Mouse (Mus musculus): ENCODE data around the gene Jaml. TPM values are rescaled to one million over a fixed set of nuclear protein-coding genes. Genes with fewer than 3 reads are reported as not detected.

Gene Jaml
- polyA plus RNA-seq, 1 experiment from 2014 or later = 0.60 TPM

- H3K4me1 ChIP-seq (replicated peaks; ENCODE audit: control insufficient read depth, insufficient read depth, low read length) = no peaks in the 10 kb centered on the region
- no peaks in the 10 kb centered on the region for H3K36me3 ChIP-seq (ENCODE audit: control insufficient read depth, insufficient read depth, low read length)
- H3K27me3 ChIP-seq (ENCODE audit: control insufficient read depth, insufficient read depth, low read depth, low read length) = no peaks in the 10 kb centered on the region
- no peaks in the 10 kb centered on the region for H3K9me3 ChIP-seq (ENCODE audit: control insufficient read depth, low read length)
- H3K27ac ChIP-seq (ENCODE audit: low read length) = no peak overlapping the region
- no peak overlapping the region for H3K4me2 ChIP-seq (ENCODE audit: low read depth, low read length)
- 50% methylated on average over 3 of the region's 3 CpGs for WGBS
- H3K9ac ChIP-seq (ENCODE audit: low read length) = no peak overlapping the region
- H3K4me3 ChIP-seq (ENCODE audit: low read length) = no peak overlapping the region
- no peak for ATAC-seq (ENCODE audit: low read depth)
Observed at GRCm38 (mm10) chr9:45062677-45063076, 16.3 kb upstream of the Jaml start.

- H3K9me3 ChIP-seq (ENCODE audit: control insufficient read depth, low read length) = no peaks in the 10 kb centered on the region
- no peak overlapping the region for H3K4me3 ChIP-seq (ENCODE audit: low read length)
- no peaks in the 10 kb centered on the region for H3K36me3 ChIP-seq (ENCODE audit: control insufficient read depth, insufficient read depth, low read length)
- H3K4me1 ChIP-seq (replicated peaks; ENCODE audit: control insufficient read depth, insufficient read depth, low read length) = no peaks in the 10 kb centered on the region
- no peaks in the 10 kb centered on the region for H3K27me3 ChIP-seq (ENCODE audit: control insufficient read depth, insufficient read depth, low read depth, low read length)
- H3K9ac ChIP-seq (ENCODE audit: low read length) = no peak overlapping the region
- no peak overlapping the region for H3K27ac ChIP-seq (ENCODE audit: low read length)
- ATAC-seq (ENCODE audit: low read depth) = no peak
- no peak overlapping the region for H3K4me2 ChIP-seq (ENCODE audit: low read depth, low read length)
- 77% methylated on average over 6 of the region's 6 CpGs for WGBS
Observed at GRCm38 (mm10) chr9:45064421-45064820, 14.6 kb upstream of the Jaml start.

DNA sequence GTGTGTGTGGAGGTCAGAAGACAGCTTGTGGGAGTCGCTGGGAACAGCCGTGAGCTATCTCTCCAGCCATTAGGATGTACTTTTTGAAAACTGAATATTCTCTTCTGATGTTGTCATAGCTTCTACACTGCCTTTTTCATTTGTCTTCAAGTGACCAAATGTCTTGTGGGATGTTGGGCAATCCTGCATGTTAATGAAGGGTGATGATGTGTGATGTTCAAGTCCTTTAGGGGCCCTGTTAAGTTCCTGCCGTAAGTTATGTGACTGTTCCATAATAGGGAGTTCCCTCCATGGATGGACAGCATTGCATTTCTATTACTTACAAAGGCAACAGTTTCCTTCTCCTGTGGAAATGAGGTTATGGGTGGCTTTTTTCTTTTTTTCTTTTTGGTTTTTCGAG is 12.2 kb upstream of the Jaml start:
- Histone ChIP-seq H3K4me2 (ENCODE audit: low read depth, low read length) (no peak overlapping the region), H3K4me1 (replicated peaks; ENCODE audit: control insufficient read depth, insufficient read depth, low read length) (no peaks in the 10 kb centered on the region), H3K36me3 (ENCODE audit: control insufficient read depth, insufficient read depth, low read length) (no peaks in the 10 kb centered on the region), H3K9me3 (ENCODE audit: control insufficient read depth, low read length) (no peaks in the 10 kb centered on the region), H3K27me3 (ENCODE audit: control insufficient read depth, insufficient read depth, low read depth, low read length) (no peaks in the 10 kb centered on the region), H3K27ac (ENCODE audit: low read length) (no peak overlapping the region), H3K9ac (ENCODE audit: low read length) (no peak overlapping the region), H3K4me3 (ENCODE audit: low read length) (no peak overlapping the region)
- 72% methylated on average over 4 of the region's 4 CpGs for WGBS
- no peak for ATAC-seq (ENCODE audit: low read depth)

- no peak overlapping the region for H3K27ac ChIP-seq (ENCODE audit: low read length)
- no peaks in the 10 kb centered on the region for H3K9me3 ChIP-seq (ENCODE audit: control insufficient read depth, low read length)
- H3K4me1 ChIP-seq (replicated peaks; ENCODE audit: control insufficient read depth, insufficient read depth, low read length) = no peaks in the 10 kb centered on the region
- WGBS = 51% methylated on average over 3 of the region's 3 CpGs
- H3K36me3 ChIP-seq (ENCODE audit: control insufficient read depth, insufficient read depth, low read length) = no peaks in the 10 kb centered on the region
- no peak overlapping the region for H3K9ac ChIP-seq (ENCODE audit: low read length)
- no peak overlapping the region for H3K4me2 ChIP-seq (ENCODE audit: low read depth, low read length)
- H3K27me3 ChIP-seq (ENCODE audit: control insufficient read depth, insufficient read depth, low read depth, low read length) = no peaks in the 10 kb centered on the region
- no peak for ATAC-seq (ENCODE audit: low read depth)
- H3K4me3 ChIP-seq (ENCODE audit: low read length) = no peak overlapping the region
Observed at GRCm38 (mm10) chr9:45071800-45072199, 7.2 kb upstream of the Jaml start.

DNA sequence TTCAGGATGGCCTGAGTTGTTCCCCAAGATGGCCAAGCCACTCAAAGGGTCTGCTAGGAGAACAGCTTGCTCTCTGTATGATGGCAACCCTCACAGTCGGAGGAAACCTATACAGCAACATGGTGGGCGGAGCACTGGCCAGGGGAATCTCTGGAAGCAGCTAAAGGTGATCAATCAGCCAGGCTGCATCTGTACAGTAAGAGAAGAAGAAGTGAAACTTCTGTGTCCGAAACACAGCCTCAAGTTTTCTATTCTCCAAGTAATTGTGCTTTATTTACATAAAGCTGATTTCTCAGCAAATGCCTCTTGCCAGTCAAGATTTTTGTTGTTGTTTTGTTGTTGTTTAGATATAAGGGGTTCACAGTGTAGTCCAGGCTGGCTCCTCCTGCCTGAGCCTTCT is 1.1 kb upstream of the Jaml start:
- H3K4me1 ChIP-seq (replicated peaks; ENCODE audit: control insufficient read depth, insufficient read depth, low read length) = no peaks in the 10 kb centered on the region
- WGBS = 49% methylated on average over 3 of the region's 3 CpGs
- no peaks in the 10 kb centered on the region for H3K36me3 ChIP-seq (ENCODE audit: control insufficient read depth, insufficient read depth, low read length)
- no peaks in the 10 kb centered on the region for H3K9me3 ChIP-seq (ENCODE audit: control insufficient read depth, low read length)
- H3K27me3 ChIP-seq (ENCODE audit: control insufficient read depth, insufficient read depth, low read depth, low read length) = no peaks in the 10 kb centered on the region
- no peak overlapping the region for H3K4me2 ChIP-seq (ENCODE audit: low read depth, low read length)
- ATAC-seq (ENCODE audit: low read depth) = no peak
- no peak overlapping the region for H3K4me3 ChIP-seq (ENCODE audit: low read length)
- H3K27ac ChIP-seq (ENCODE audit: low read length) = no peak overlapping the region
- H3K9ac ChIP-seq (ENCODE audit: low read length) = no peak overlapping the region

DNA sequence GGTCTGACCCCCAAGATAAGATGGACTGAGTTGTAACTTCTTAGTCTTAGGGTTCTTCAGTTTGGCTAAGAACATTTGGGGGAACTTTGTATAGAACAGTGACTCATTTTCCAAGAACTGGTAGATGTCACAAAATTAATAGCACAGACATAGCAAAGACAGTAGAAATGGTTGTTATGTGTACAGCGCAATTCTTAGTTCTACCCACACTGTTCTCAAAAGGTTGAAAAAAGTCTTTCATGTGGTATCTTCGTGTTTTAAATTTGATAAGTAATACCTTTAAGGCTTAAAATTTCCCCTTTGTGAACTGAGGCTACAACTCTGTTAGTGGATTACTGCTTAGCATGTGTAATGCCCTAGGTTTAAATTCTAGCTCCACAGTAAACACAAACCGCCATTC is 4.1 kb downstream of the Jaml start:
- no peaks in the 10 kb centered on the region for H3K9me3 ChIP-seq (ENCODE audit: control insufficient read depth, low read length)
- no peak overlapping the region for H3K9ac ChIP-seq (ENCODE audit: low read length)
- H3K4me2 ChIP-seq (ENCODE audit: low read depth, low read length) = no peak overlapping the region
- no peak overlapping the region for H3K27ac ChIP-seq (ENCODE audit: low read length)
- no peaks in the 10 kb centered on the region for H3K27me3 ChIP-seq (ENCODE audit: control insufficient read depth, insufficient read depth, low read depth, low read length)
- H3K4me3 ChIP-seq (ENCODE audit: low read length) = no peak overlapping the region
- no peak for ATAC-seq (ENCODE audit: low read depth)
- WGBS = 77% methylated on average over 3 of the region's 3 CpGs
- H3K36me3 ChIP-seq (ENCODE audit: control insufficient read depth, insufficient read depth, low read length) = no peaks in the 10 kb centered on the region
- H3K4me1 ChIP-seq (replicated peaks; ENCODE audit: control insufficient read depth, insufficient read depth, low read length) = no peaks in the 10 kb centered on the region

GRCm38 (mm10) chr9:45084556-45084955 is 5.6 kb downstream of the Jaml start:
- no peaks in the 10 kb centered on the region for H3K36me3 ChIP-seq (ENCODE audit: control insufficient read depth, insufficient read depth, low read length)
- H3K9ac ChIP-seq (ENCODE audit: low read length) = no peak overlapping the region
- H3K27me3 ChIP-seq (ENCODE audit: control insufficient read depth, insufficient read depth, low read depth, low read length) = no peaks in the 10 kb centered on the region
- no peak overlapping the region for H3K27ac ChIP-seq (ENCODE audit: low read length)
- H3K4me3 ChIP-seq (ENCODE audit: low read length) = no peak overlapping the region
- no peaks in the 10 kb centered on the region for H3K4me1 ChIP-seq (replicated peaks; ENCODE audit: control insufficient read depth, insufficient read depth, low read length)
- WGBS = 49% methylated on average over 5 of the region's 5 CpGs
- H3K4me2 ChIP-seq (ENCODE audit: low read depth, low read length) = no peak overlapping the region
- no peak for ATAC-seq (ENCODE audit: low read depth)
- H3K9me3 ChIP-seq (ENCODE audit: control insufficient read depth, low read length) = no peaks in the 10 kb centered on the region

DNA sequence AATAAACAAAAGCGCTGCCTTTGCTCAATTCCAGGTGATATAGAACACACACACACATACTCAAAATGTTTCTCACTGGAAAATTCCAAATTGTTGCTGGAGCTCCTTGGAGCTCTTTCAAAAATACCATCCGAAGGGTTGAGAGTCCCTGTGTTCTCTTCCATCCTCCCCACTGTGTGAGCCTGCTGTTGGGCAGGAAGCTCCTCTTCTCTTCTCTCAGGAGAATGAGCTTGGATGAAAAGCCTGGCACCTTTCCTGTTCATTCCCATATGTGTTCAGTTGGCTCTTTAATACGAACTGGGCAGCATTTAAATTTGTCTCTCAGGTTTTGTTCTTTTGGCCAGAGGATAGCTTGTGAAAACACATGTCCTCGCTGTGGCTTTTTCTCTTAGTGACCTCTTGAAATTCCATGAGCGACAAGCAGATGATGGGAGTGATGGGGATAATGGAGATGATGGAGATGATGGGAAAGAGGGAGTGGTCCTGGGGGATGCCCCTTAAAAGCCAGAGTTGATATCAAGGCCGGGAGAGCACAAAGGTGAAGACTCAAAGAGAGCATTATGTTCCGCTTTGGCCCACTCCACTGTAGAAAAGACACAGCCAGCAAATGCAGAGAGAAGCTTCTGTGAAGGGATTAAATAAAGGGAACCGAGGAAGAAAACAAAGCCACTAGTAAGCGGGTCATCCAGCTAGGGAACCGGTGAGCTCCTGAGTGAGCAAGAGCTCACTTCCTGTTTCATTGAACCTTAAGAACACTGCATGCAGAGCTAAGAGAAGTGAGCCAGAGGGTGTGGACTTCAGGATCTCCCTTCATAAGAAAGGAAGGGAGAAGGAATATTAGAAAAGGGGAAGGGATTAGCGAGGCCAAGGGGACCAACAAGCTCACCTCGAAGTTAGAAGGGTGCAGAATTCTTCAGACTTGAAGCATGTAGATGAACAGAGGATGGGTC is 7.0 kb downstream of the Jaml start:
- H3K4me2 ChIP-seq (ENCODE audit: low read depth, low read length) = no peak overlapping the region
- ATAC-seq (ENCODE audit: low read depth) = no peak
- no peaks in the 10 kb centered on the region for H3K27me3 ChIP-seq (ENCODE audit: control insufficient read depth, insufficient read depth, low read depth, low read length)
- H3K36me3 ChIP-seq (ENCODE audit: control insufficient read depth, insufficient read depth, low read length) = no peaks in the 10 kb centered on the region
- H3K9ac ChIP-seq (ENCODE audit: low read length) = no peak overlapping the region
- H3K27ac ChIP-seq (ENCODE audit: low read length) = no peak overlapping the region
- 77% methylated on average over 12 of the region's 12 CpGs for WGBS
- H3K4me3 ChIP-seq (ENCODE audit: low read length) = no peak overlapping the region
- H3K9me3 ChIP-seq (ENCODE audit: control insufficient read depth, low read length) = no peaks in the 10 kb centered on the region
- no peaks in the 10 kb centered on the region for H3K4me1 ChIP-seq (replicated peaks; ENCODE audit: control insufficient read depth, insufficient read depth, low read length)

GRCm38 (mm10) chr9:45088040-45088439 is 9.1 kb downstream of the Jaml start:
- Histone ChIP-seq H3K27ac (ENCODE audit: low read length) (no peak overlapping the region), H3K27me3 (ENCODE audit: control insufficient read depth, insufficient read depth, low read depth, low read length) (no peaks in the 10 kb centered on the region), H3K4me2 (ENCODE audit: low read depth, low read length) (no peak overlapping the region), H3K9me3 (ENCODE audit: control insufficient read depth, low read length) (no peaks in the 10 kb centered on the region), H3K4me3 (ENCODE audit: low read length) (no peak overlapping the region), H3K9ac (ENCODE audit: low read length) (no peak overlapping the region), H3K4me1 (replicated peaks; ENCODE audit: control insufficient read depth, insufficient read depth, low read length) (no peaks in the 10 kb centered on the region), H3K36me3 (ENCODE audit: control insufficient read depth, insufficient read depth, low read length) (no peaks in the 10 kb centered on the region)
- no peak for ATAC-seq (ENCODE audit: low read depth)
